In genomic region chr6:129284384-129285104, GRCm38 (mm10) we compare ENCODE assay signal across 13 mouse cellular contexts. TPM values are rescaled to one million over a fixed set of nuclear protein-coding genes. Genes with fewer than 3 reads are reported as not detected.
DNase-seq lines count a peak whose midpoint lies in the region; ATAC-seq lines count a peak whose summit lies in the region.
"Had no signal": no experiment of that assay in that cellular context is flagged by ENCODE, and none has a peak within 500 bp of the region (broad histone marks: within the 10 kb centered on the region; RNA-seq: fewer than 3 reads in every experiment).

No protein-coding gene starts in this region.

- H3K9ac ChIP-seq in embryonic facial prominence, embryonic 14.5 days (ENCODE audit: low read depth, low read length) = no peak overlapping the region
- no peak overlapping the region for H3K9ac ChIP-seq in midbrain, embryonic 16.5 days (ENCODE audit: low read depth, low read length)

- WGBS in embryonic facial prominence, embryonic 14.5 days = 61% methylated on average over 7 of the region's 7 CpGs
- WGBS in embryonic facial prominence, embryonic 10.5 days = 80% methylated on average over 7 of the region's 7 CpGs
- WGBS in midbrain, embryonic 16.5 days = 91% methylated on average over 7 of the region's 7 CpGs

- H3K27me3 ChIP-seq in embryonic facial prominence, embryonic 14.5 days (replicated peaks; ENCODE audit: control insufficient read depth, insufficient read depth, low read length) = no peaks in the 10 kb centered on the region
- no peaks in the 10 kb centered on the region for H3K27me3 ChIP-seq in embryonic facial prominence, embryonic 10.5 days (replicated peaks; ENCODE audit: low read depth, poor library complexity, severe bottlenecking)
- no peaks in the 10 kb centered on the region for H3K27me3 ChIP-seq in midbrain, embryonic 16.5 days (ENCODE audit: control insufficient read depth, insufficient read depth, low read depth, low read length)

- DNase-seq in embryonic facial prominence, embryonic 14.5 days (ENCODE audit: low spot score) = peak; percentile 4
- no peak for DNase-seq in embryonic facial prominence, embryonic 10.5 days (ENCODE audit: low spot score)
- peak; percentile 62 for DNase-seq in lung, postnatal 36 days
- DNase-seq in thymus, adult 18-20 months = peak; percentile 67 to 89
- no peak for DNase-seq in right cerebral cortex, adult 2 months (ENCODE audit: low spot score in 2 of 2)
- no peak for DNase-seq in layer of hippocampus, postnatal 25 days (ENCODE audit: extremely low spot score in 1 of 2, low spot score in 1 of 2)
- DNase-seq: cerebellum, adult 8-10 months; left cerebral cortex, postnatal 4 days had no signal

- no peaks in the 10 kb centered on the region for H3K36me3 ChIP-seq in embryonic facial prominence, embryonic 14.5 days (ENCODE audit: control insufficient read depth, insufficient read depth, low read length)
- no peaks in the 10 kb centered on the region for H3K36me3 ChIP-seq in embryonic facial prominence, embryonic 10.5 days (replicated peaks)
- H3K36me3 ChIP-seq in midbrain, embryonic 16.5 days (ENCODE audit: control insufficient read depth, insufficient read depth, low read length) = no peaks in the 10 kb centered on the region

- no peak overlapping the region for H3K27ac ChIP-seq in embryonic facial prominence, embryonic 14.5 days (replicated peaks; ENCODE audit: low read depth, low read length)
- H3K27ac ChIP-seq in embryonic facial prominence, embryonic 10.5 days (replicated peaks) = no peak overlapping the region
- no peak overlapping the region for H3K27ac ChIP-seq in midbrain, embryonic 16.5 days (ENCODE audit: low read length)

- H3K4me1 ChIP-seq in embryonic facial prominence, embryonic 14.5 days (ENCODE audit: control insufficient read depth, insufficient read depth, low read length) = no peaks in the 10 kb centered on the region
- H3K4me1 ChIP-seq in embryonic facial prominence, embryonic 10.5 days = no peaks in the 10 kb centered on the region
- H3K4me1 ChIP-seq in midbrain, embryonic 16.5 days (ENCODE audit: control insufficient read depth, insufficient read depth, low read length) = no peaks in the 10 kb centered on the region

- ATAC-seq in embryonic facial prominence, embryonic 14.5 days (ENCODE audit: low read depth) = no peak
- ATAC-seq in common myeloid progenitor, adult 5-6 weeks (replicated peaks; ENCODE audit: low read depth, poor library complexity, severe bottlenecking) = peak; percentile 99
- ATAC-seq in midbrain, embryonic 16.5 days = no peak

- no peak overlapping the region for H3K4me3 ChIP-seq in embryonic facial prominence, embryonic 14.5 days (ENCODE audit: low read depth, low read length)
- no peak overlapping the region for H3K4me3 ChIP-seq in embryonic facial prominence, embryonic 10.5 days
- H3K4me3 ChIP-seq in midbrain, embryonic 16.5 days (ENCODE audit: low read depth, low read length) = no peak overlapping the region

- H3K9me3 ChIP-seq in embryonic facial prominence, embryonic 14.5 days (ENCODE audit: control insufficient read depth, low read length) = no peaks in the 10 kb centered on the region
- no peaks in the 10 kb centered on the region for H3K9me3 ChIP-seq in embryonic facial prominence, embryonic 10.5 days
- H3K9me3 ChIP-seq in midbrain, embryonic 16.5 days (replicated peaks; ENCODE audit: control insufficient read depth, low read length, poor library complexity, severe bottlenecking) = no peaks in the 10 kb centered on the region

- no peak overlapping the region for H3K4me2 ChIP-seq in embryonic facial prominence, embryonic 14.5 days (ENCODE audit: low read depth, low read length)
- H3K4me2 ChIP-seq in midbrain, embryonic 16.5 days (ENCODE audit: low read length) = no peak overlapping the region

RNA-seq across cellular contexts. Expression of gene Cd69, which starts 9.3 kb away (rescaled TPM):
- polyA plus RNA-seq in embryonic facial prominence, embryonic 14.5 days (2014; fragmentation: Nextera tagmentation; extraction: Ambion mirVana) = 0.18 and 0.35 TPM in 2 replicates
- not detected in 2 replicates for polyA plus RNA-seq in embryonic facial prominence, embryonic 10.5 days (2016; fragmentation: Nextera tagmentation; extraction: Ambion mirVana)
- 245 and 273 TPM in 2 replicates for total RNA-seq in common myeloid progenitor, adult 5-6 weeks (2017)
- polyA plus RNA-seq in midbrain, embryonic 16.5 days (2015; fragmentation: Nextera tagmentation; extraction: Ambion mirVana) = not detected in 2 replicates
- not detected for total RNA-seq in layer of hippocampus, postnatal 25 days (2021)
- total RNA-seq: left cerebral cortex, postnatal 4 days had no signal
- polyA plus RNA-seq: C2C12; forebrain, embryonic 11.5 days had no signal

RNA-seq across cellular contexts. Expression of gene 4922502D21Rik, which starts 47.1 kb away (rescaled TPM):
- polyA plus RNA-seq in embryonic facial prominence, embryonic 14.5 days (2014; fragmentation: Nextera tagmentation; extraction: Ambion mirVana) = 0.17 TPM in 1 of 2 replicates, not detected in the other
- not detected in 2 replicates for polyA plus RNA-seq in embryonic facial prominence, embryonic 10.5 days (2016; fragmentation: Nextera tagmentation; extraction: Ambion mirVana)
- 0.14 TPM in 1 of 2 replicates, not detected in the other for total RNA-seq in common myeloid progenitor, adult 5-6 weeks (2017)
- polyA plus RNA-seq in midbrain, embryonic 16.5 days (2015; fragmentation: Nextera tagmentation; extraction: Ambion mirVana) = not detected in 2 replicates
- not detected for total RNA-seq in layer of hippocampus, postnatal 25 days (2021)
- total RNA-seq: left cerebral cortex, postnatal 4 days had no signal
- polyA plus RNA-seq: C2C12; forebrain, embryonic 11.5 days; intestine, embryonic 14.5 days had no signal

RNA-seq across cellular contexts. Expression of gene Clec12a, which starts 57.9 kb away (rescaled TPM):
- 1.9 and 3.0 TPM in 2 replicates for polyA plus RNA-seq in embryonic facial prominence, embryonic 14.5 days (2014; fragmentation: Nextera tagmentation; extraction: Ambion mirVana)
- 0.35 and 0.40 TPM in 2 replicates for polyA plus RNA-seq in embryonic facial prominence, embryonic 10.5 days (2016; fragmentation: Nextera tagmentation; extraction: Ambion mirVana)
- total RNA-seq in common myeloid progenitor, adult 5-6 weeks (2017) = 117 and 140 TPM in 2 replicates
- 0.28 and 0.40 TPM in 2 replicates for polyA plus RNA-seq in midbrain, embryonic 16.5 days (2015; fragmentation: Nextera tagmentation; extraction: Ambion mirVana)
- total RNA-seq in layer of hippocampus, postnatal 25 days (2021) = not detected
- polyA plus RNA-seq: C2C12 had no signal

Comparison
In these comparisons a context has a peak if more than half of its experiments do, and no peak if none do; other contexts are left out.
1. DNase-seq: peak in embryonic facial prominence, embryonic 14.5 days (single experiment), lung, postnatal 36 days (single experiment) and thymus, adult 18-20 months (2 of 2); none in embryonic facial prominence, embryonic 10.5 days (single experiment), right cerebral cortex, adult 2 months (0 of 2) and layer of hippocampus, postnatal 25 days (0 of 2).